Mouse (Mus musculus) limb, embryonic 11.5 days (tissue): ENCODE data around the gene Ovol1. TPM values are rescaled to one million over a fixed set of nuclear protein-coding genes. Genes with fewer than 3 reads are reported as not detected.
A peak's percentile ranks its signal among the peaks of the same experiment; 100 is the strongest.

Experiments
- ATAC-seq: fragments of 200-750 bp; cut with Nextera tagmentation; 2 replicates; pipeline ENCODE4 v1.8.0; 2017; ENCODE audit warnings: low read depth; ENCODE audit not compliant: insufficient number of reproducible peaks, low FRiP score, low TSS enrichment
- DNase-seq: peaks from one replicate; pipeline ENCODE4 v3.0.0-alpha.2; 2015; ENCODE audit warnings: low spot score
- H3K27ac ChIP-seq: fragments of 300-500 bp; sonication (generic); replicated peaks from 2 replicates; pipeline ENCODE4 v1.5.1; 2014; ENCODE audit warnings: low read depth, mild to moderate bottlenecking, low read length
- H3K27me3 ChIP-seq: fragments of 300-500 bp; sonication (generic); 2 replicates; pipeline ENCODE4 v1.6.1; 2014; ENCODE audit warnings: mild to moderate bottlenecking, low read length, mixed read lengths; ENCODE audit not compliant: control insufficient read depth, insufficient read depth
- H3K36me3 ChIP-seq: fragments of 300-500 bp; sonication (generic); 2 replicates; pipeline ENCODE4 v1.6.1; 2014; ENCODE audit warnings: mild to moderate bottlenecking, low read length, moderate library complexity, mixed read lengths; ENCODE audit not compliant: control insufficient read depth, insufficient read depth
- H3K4me1 ChIP-seq: fragments of 300-500 bp; sonication (generic); 2 replicates; pipeline ENCODE4 v1.6.1; 2014; ENCODE audit warnings: low read length, mixed read lengths; ENCODE audit not compliant: control insufficient read depth, insufficient read depth
- H3K4me2 ChIP-seq: fragments of 300-500 bp; sonication (generic); 2 replicates; pipeline ENCODE4 v1.6.1; 2014; ENCODE audit warnings: low read depth, mild to moderate bottlenecking, moderate library complexity; ENCODE audit not compliant: severe bottlenecking
- H3K4me3 ChIP-seq: fragments of 300-500 bp; sonication (generic); 2 replicates; pipeline ENCODE4 v1.5.1; 2014; ENCODE audit warnings: low read depth, low read length
- H3K9ac ChIP-seq: fragments of 300-500 bp; sonication (generic); 2 replicates; pipeline ENCODE4 v1.6.1; 2014; ENCODE audit warnings: mild to moderate bottlenecking, low read length
- H3K9me3 ChIP-seq: fragments of 300-500 bp; sonication (generic); 2 replicates; pipeline ENCODE4 v1.6.1; 2016; ENCODE audit warnings: low read length; ENCODE audit not compliant: control insufficient read depth
- WGBS: fragments of 180-500 bp; shearing (Covaris S2); extraction: QIAGEN DNeasy Blood & Tissue Kit; methylation state at CpG from one replicate; pipeline ENCODE4 v1.1.7; 2014; 5-methylcytosine and 5-hydroxymethylcytosine counted together
- polyA plus RNA-seq: library from polyadenylated mRNA; unstranded; fragments of >200 nt; fragmentation: Nextera tagmentation; extraction: Ambion mirVana; gene quantifications from 2 replicates; pipeline ENCODE4 v1.2.1, GENCODE M21; 2014

The Ovol1 gene
- polyA plus RNA-seq, 1 experiment from 2014 or later: 0.79 TPM

- 49% methylated on average over 15 of the region's 15 CpGs for WGBS
- H3K4me3 ChIP-seq: peak overlapping the region; percentile 37
- H3K9me3 ChIP-seq: no peaks in the 10 kb centered on the region
- DNase-seq: no peak
- no peak overlapping the region for H3K27ac ChIP-seq
- peaks cover 10% of the 10 kb centered on the region; the same call in 1 of the 2 replicates for H3K4me1 ChIP-seq
- no peaks in the 10 kb centered on the region for H3K36me3 ChIP-seq
- no peak for ATAC-seq
- H3K9ac ChIP-seq: peak overlapping the region; percentile 62
- H3K4me2 ChIP-seq: peak overlapping the region; percentile 65
- H3K27me3 ChIP-seq: no peaks in the 10 kb centered on the region
Observed at GRCm38 (mm10) chr19:5511074-5511632, 49.3 kb downstream of the Ovol1 start.

DNA sequence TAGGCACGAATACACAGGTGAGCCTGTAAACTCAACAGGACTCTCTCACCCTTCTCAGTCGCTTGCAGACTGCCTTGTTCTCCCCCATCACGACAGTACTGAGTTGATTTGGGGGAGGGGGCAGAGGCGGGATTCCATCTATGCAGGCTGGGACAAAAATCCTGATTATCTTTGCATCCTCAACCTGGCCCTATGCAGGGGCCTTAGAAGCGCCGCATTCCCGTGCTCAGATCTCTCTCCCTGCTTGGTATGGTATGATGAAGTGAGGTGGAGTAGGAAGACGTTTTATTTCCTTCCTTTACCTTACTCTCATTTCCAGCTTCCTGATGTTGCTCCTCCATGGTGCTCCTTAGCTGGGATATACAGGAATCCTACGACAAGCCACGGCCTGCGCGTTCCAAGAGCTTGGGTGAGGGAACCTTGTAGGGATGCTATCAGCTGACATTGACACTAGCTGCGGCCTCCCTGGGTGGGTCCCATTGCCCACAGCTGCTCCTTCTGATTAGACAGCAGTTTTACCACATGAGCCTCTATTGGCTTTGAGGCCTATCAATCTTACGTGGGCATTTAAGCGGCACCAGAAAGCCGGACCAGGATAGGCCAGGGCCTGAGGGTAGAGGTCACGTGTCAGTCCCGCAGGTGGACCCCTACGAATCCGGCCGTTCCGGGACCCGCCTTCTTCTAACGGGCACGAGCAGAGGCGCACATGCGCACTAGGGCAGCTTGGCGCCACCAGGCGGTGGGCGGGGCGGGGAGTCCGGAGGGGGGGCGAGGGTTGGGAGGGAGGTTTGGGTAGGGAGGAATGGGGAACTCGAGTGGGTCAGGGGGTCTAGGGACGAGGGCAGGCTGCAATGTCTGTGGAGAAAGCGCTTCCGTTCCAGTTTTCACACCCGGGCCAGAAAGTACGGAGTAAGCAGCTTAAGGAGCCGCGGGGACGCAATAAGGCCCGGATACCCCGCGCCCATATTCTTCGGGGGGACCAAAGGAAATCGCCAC is 50.1 kb downstream of the Ovol1 start, which contains the start of gene Snx32:
Snx32 (minus strand) TSS at position 508 of the 996 bp plus-strand sequence.
- 3% methylated on average over 47 of the region's 47 CpGs for WGBS
- peak; percentile 98 for ATAC-seq

GRCm38 (mm10) chr19:5503687-5504086 is 56.8 kb downstream of the Ovol1 start, which contains the start of gene 1700020D05Rik:
Gene 1700020D05Rik, minus strand, starts transcription at chr19:5503787.
- ATAC-seq: no peak
- H3K27ac ChIP-seq: no peak within 1 kb of the TSS
- no peak within 1 kb of the TSS for H3K4me2 ChIP-seq
- no peaks in the 10 kb centered on the region for H3K36me3 ChIP-seq
- no peak within 1 kb of the TSS for H3K9ac ChIP-seq
- no peaks in the 10 kb centered on the region for H3K4me1 ChIP-seq
- DNase-seq: no peak
- no peaks in the 10 kb centered on the region for H3K27me3 ChIP-seq
- no peak within 1 kb of the TSS for H3K4me3 ChIP-seq
- H3K9me3 ChIP-seq: no peaks in the 10 kb centered on the region
- WGBS: 39% methylated on average over 17 of the region's 17 CpGs

More for the DNA sequence above, 50.1 kb downstream of the Ovol1 start, which contains the start of gene Snx32:
- Histone ChIP-seq H3K9me3 (no peaks in the 10 kb centered on the region), H3K27ac (no peak within 1 kb of the TSS), H3K4me2 (peak within 1 kb of the TSS; percentile 65), H3K9ac (peak within 1 kb of the TSS; percentile 62), H3K4me1 (peaks cover 10% of the 10 kb centered on the region; the same call in 1 of the 2 replicates), H3K27me3 (no peaks in the 10 kb centered on the region), H3K36me3 (no peaks in the 10 kb centered on the region), H3K4me3 (peak within 1 kb of the TSS; percentile 37)
- DNase-seq: peak; percentile 93

DNA sequence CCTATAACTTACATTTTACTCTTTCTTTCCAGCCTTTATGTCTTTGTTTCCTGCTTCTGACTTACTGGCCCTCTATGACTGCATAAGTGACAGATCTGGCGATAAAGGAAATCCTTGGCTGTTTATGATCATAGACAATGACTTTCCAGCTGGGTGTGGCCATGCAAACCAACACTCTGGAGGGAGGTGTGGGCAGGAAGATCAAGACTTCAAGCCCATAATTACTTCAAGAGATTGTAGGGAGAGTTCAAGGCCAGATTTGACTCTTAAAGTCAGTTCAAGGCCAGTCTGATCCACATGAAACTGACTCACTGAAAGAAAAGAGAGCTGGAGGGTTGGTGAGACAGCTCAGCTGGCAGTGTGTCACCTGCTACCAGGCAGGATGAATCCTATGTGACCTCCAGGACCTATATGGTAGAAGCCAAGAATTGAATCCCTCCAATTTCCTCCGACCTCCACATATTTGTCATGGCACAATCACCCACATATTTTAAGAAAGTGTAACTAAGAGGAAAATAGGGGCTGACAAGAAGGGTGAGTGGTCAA is 60.0 kb downstream of the Ovol1 start:
- 92% methylated on average over 2 of the region's 2 CpGs for WGBS
- no peak for ATAC-seq
- peaks cover 9% of the 10 kb centered on the region for H3K36me3 ChIP-seq
- H3K4me1 ChIP-seq: no peaks in the 10 kb centered on the region
- H3K27ac ChIP-seq: no peak overlapping the region
- no peak overlapping the region for H3K4me3 ChIP-seq
- H3K4me2 ChIP-seq: no peak overlapping the region
- no peak for DNase-seq
- no peak overlapping the region for H3K9ac ChIP-seq
- no peaks in the 10 kb centered on the region for H3K27me3 ChIP-seq
- H3K9me3 ChIP-seq: no peaks in the 10 kb centered on the region

Other genes with a start within 250 kb of the Ovol1 start
- gene Catsper1, start 224.9 kb downstream of the Ovol1 start, polyA plus RNA-seq: not detected in 2 replicates
- 0.64 and 1.2 TPM in 2 replicates for gene Cst6, start 211.1 kb downstream of the Ovol1 start, polyA plus RNA-seq
- gene Eif1ad, start 193.9 kb downstream of the Ovol1 start, polyA plus RNA-seq: 78.9 and 89.3 TPM in 2 replicates
- 522 and 532 TPM in 2 replicates for gene Banf1, start 193.5 kb downstream of the Ovol1 start, polyA plus RNA-seq
- gene Sart1, start 171.9 kb downstream of the Ovol1 start, polyA plus RNA-seq: 87.1 and 92.5 TPM in 2 replicates
- not detected in 2 replicates for gene Tsga10ip, start 158.1 kb downstream of the Ovol1 start, polyA plus RNA-seq
- 216 and 243 TPM in 2 replicates for gene Drap1, start 135.7 kb downstream of the Ovol1 start, polyA plus RNA-seq
- gene AI837181, start 135.5 kb downstream of the Ovol1 start, polyA plus RNA-seq: 43.8 and 47.7 TPM in 2 replicates
- gene Fosl1, start 113.1 kb downstream of the Ovol1 start, polyA plus RNA-seq: not detected in 2 replicates
- gene Ccdc85b, start 102.8 kb downstream of the Ovol1 start, polyA plus RNA-seq: 7.9 and 9.2 TPM in 2 replicates
- gene Fibp, start 100.0 kb downstream of the Ovol1 start, polyA plus RNA-seq: 113 and 116 TPM in 2 replicates
- gene Ctsw, start 92.1 kb downstream of the Ovol1 start, polyA plus RNA-seq: 0.72 and 1.0 TPM in 2 replicates
- gene Efemp2, start 86.7 kb downstream of the Ovol1 start, polyA plus RNA-seq: 100 and 105 TPM in 2 replicates
- 37.0 and 39.7 TPM in 2 replicates for gene Mus81, start 72.2 kb downstream of the Ovol1 start, polyA plus RNA-seq
- gene Cfl1, start 70.2 kb downstream of the Ovol1 start, polyA plus RNA-seq: 3,315 and 3,495 TPM in 2 replicates
- 0.35 TPM in 1 of 2 replicates, not detected in the other for gene 1700020D05Rik, start 56.9 kb downstream of the Ovol1 start, polyA plus RNA-seq
- gene Snx32, start 50.1 kb downstream of the Ovol1 start, polyA plus RNA-seq: 8.6 and 9.0 TPM in 2 replicates
- 1.2 and 1.4 TPM in 2 replicates for gene Ap5b1, start 7.4 kb upstream of the Ovol1 start, polyA plus RNA-seq
- 173 and 185 TPM in 2 replicates for gene Rnaseh2c, start 41.2 kb upstream of the Ovol1 start, polyA plus RNA-seq
- gene Kat5, start 49.6 kb upstream of the Ovol1 start, polyA plus RNA-seq: 33.6 and 36.6 TPM in 2 replicates
- gene Rela, start 76.8 kb upstream of the Ovol1 start, polyA plus RNA-seq: 40.9 and 41.4 TPM in 2 replicates
- gene Sipa1, start 103.1 kb upstream of the Ovol1 start, polyA plus RNA-seq: 19.0 and 19.4 TPM in 2 replicates
- gene Map3k11, start 128.1 kb upstream of the Ovol1 start, polyA plus RNA-seq: 14.9 and 17.4 TPM in 2 replicates
- gene Pcnx3, start 128.3 kb upstream of the Ovol1 start, polyA plus RNA-seq: 29.1 and 32.2 TPM in 2 replicates
- not detected in 2 replicates for gene Kcnk7, start 143.7 kb upstream of the Ovol1 start, polyA plus RNA-seq
- gene Ehbp1l1, start 165.7 kb upstream of the Ovol1 start, polyA plus RNA-seq: 5.8 and 6.1 TPM in 2 replicates
- gene Fam89b, start 169.0 kb upstream of the Ovol1 start, polyA plus RNA-seq: 147 and 152 TPM in 2 replicates
- gene Ltbp3, start 180.3 kb upstream of the Ovol1 start, polyA plus RNA-seq: 3.0 and 9.7 TPM in 2 replicates
- gene Scyl1, start 210.8 kb upstream of the Ovol1 start, polyA plus RNA-seq: 65.8 and 66.6 TPM in 2 replicates